8 mouse cellular contexts compared by ENCODE assay signal in the genomic region with DNA sequence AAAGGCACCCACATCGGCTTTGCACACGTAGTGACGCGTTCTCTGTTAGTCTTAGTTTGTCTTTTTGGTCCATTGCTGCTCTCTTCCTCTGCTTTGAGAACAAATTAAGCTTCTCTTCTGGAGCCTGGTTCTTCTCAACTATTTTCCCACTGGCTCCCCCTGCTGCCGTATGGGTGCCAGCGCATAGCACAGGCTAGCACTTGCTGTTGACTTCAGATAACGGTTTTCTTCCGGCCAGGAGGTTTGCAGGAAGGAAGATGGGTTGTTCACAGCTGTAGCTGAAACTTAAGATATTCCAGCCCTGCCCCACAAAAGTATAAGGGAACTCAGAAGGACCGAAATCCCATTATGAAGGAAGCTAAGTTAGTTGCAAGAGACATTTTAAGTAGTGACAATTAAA.
DNase-seq lines count a peak whose midpoint lies in the region; ATAC-seq and TF ChIP-seq lines count a peak whose summit lies in the region.

No protein-coding gene starts in this region.

- H3K79me2 ChIP-seq in C2C12 (ENCODE audit: control insufficient read depth, insufficient read depth): peaks cover 11% of the 10 kb centered on the region
- 0 out of 2 replicates have a peak, but pooled peaks cover 3% of the 10 kb centered on the region for H3K79me2 ChIP-seq in MEL (ENCODE audit: control insufficient read depth, insufficient read depth, low read length, poor library complexity)

- peak overlapping the region; percentile 43; the same call in 1 of the 2 replicates for H3K9ac ChIP-seq in MEL (ENCODE audit: control insufficient read depth, low read depth, low read length, poor library complexity, severe bottlenecking)
- H3K9ac ChIP-seq in liver, embryonic 14.5 days (replicated peaks): no peak overlapping the region

- TF ChIP-seq RAD21 in MEL (IDR thresholded peaks at IDR 0.05; ENCODE audit: low read depth, low read length): peak; percentile 53

- no peaks in the 10 kb centered on the region for H3K9me3 ChIP-seq in MEL (replicated peaks; ENCODE audit: insufficient read depth, low read length)
- no peaks in the 10 kb centered on the region for H3K9me3 ChIP-seq in liver, embryonic 14.5 days (ENCODE audit: control insufficient read depth, low read length)

- 7% methylated on average over 9 of the region's 9 CpGs for WGBS in liver, embryonic 14.5 days (ENCODE audit: insufficient replicate concordance)

- H3K27me3 ChIP-seq in C2C12 (ENCODE audit: control insufficient read depth, insufficient read depth, insufficient read length): no peaks in the 10 kb centered on the region
- no peaks in the 10 kb centered on the region for H3K27me3 ChIP-seq in MEL (ENCODE audit: control insufficient read depth in 1 of 2, insufficient read depth in 2 of 2, low read length in 2 of 2)
- peaks cover 7% of the 10 kb centered on the region for H3K27me3 ChIP-seq in liver, embryonic 14.5 days (ENCODE audit: control insufficient read depth, insufficient read depth, low read length)

- no peak overlapping the region for H3K4me3 ChIP-seq in C2C12 (ENCODE audit: insufficient read depth, poor library complexity, severe bottlenecking)
- H3K4me3 ChIP-seq in MEL (ENCODE audit: control insufficient read depth in 1 of 2, insufficient read depth in 1 of 2, low read depth in 2 of 2, low read length in 2 of 2): peak overlapping the region; percentile 20 to 27; a peak in 3 of 4 replicates
- H3K4me3 ChIP-seq in gastrocnemius, adult 2 months: peak overlapping the region; percentile 95
- no peak overlapping the region for H3K4me3 ChIP-seq in liver, embryonic 14.5 days (ENCODE audit: insufficient read depth in 1 of 2, low read depth in 2 of 2, low read length in 2 of 2)

- H3K36me3 ChIP-seq in C2C12 (ENCODE audit: control insufficient read depth, insufficient read depth) (no peaks in the 10 kb centered on the region), MEL (ENCODE audit: control insufficient read depth in 1 of 2, insufficient read depth in 2 of 2, low read length in 2 of 2) (peaks cover 0 to 14% of the 10 kb centered on the region in 2 experiments; a peak in 3 of 4 replicates)
- H3K36me3 ChIP-seq in liver, embryonic 14.5 days (replicated peaks; ENCODE audit: control insufficient read depth, insufficient read depth, low read depth): no peaks in the 10 kb centered on the region

- H3K27ac ChIP-seq in MEL (ENCODE audit: control insufficient read depth, low read depth, low read length): peak overlapping the region; percentile 67
- H3K27ac ChIP-seq in gastrocnemius, adult 2 months: peak overlapping the region; percentile 97
- H3K27ac ChIP-seq in liver, embryonic 14.5 days: no peak overlapping the region

- intact Hi-C loops in gastrocnemius, adult 2 months (cut with DNase I): loop anchor here (2.0 to 10.0 kb wide), 2 partner anchors 129 to 283 kb away; no protein-coding TSS in a partner anchor

- peak; percentile 82 for ATAC-seq in liver, embryonic 14.5 days (ENCODE audit: insufficient read depth)

- peak overlapping the region; percentile 28; the same call in 1 of the 2 replicates for H3K4me2 ChIP-seq in liver, embryonic 14.5 days (ENCODE audit: low read depth)

- H3ac ChIP-seq in C2C12 (ENCODE audit: control insufficient read depth, insufficient read length, low read depth): no peak overlapping the region

- no peak for TF ChIP-seq POLR2A in MEL (IDR thresholded peaks at IDR 0.05; ENCODE audit: control insufficient read depth in 1 of 2, insufficient read depth in 1 of 2, low read depth in 1 of 2, low read length in 2 of 2, poor library complexity in 1 of 2)

- peak; percentile 95 for DNase-seq in MEL (ENCODE audit: low read depth, low spot score)
- peak; percentile 62 for DNase-seq in cerebellum, adult 11 months
- DNase-seq in gastrocnemius, adult 2 months: peak; percentile 85
- peak; percentile 74 to 84 for DNase-seq in kidney, postnatal 25 days
- peak; percentile 75 to 80 (median 76) for DNase-seq in liver, embryonic 14.5 days (ENCODE audit: low read depth in 3 of 3, low spot score in 3 of 3)
- peak; percentile 73 for DNase-seq in right cerebral cortex, postnatal 14 days
- peak; percentile 58 for DNase-seq in yolk sac, embryonic 10.5 days (ENCODE audit: low spot score)

- peaks cover 0 to 9% of the 10 kb centered on the region in 2 experiments; a peak in 2 of 4 replicates for H3K4me1 ChIP-seq in MEL (ENCODE audit: control insufficient read depth in 1 of 2, insufficient read depth in 2 of 2, low read length in 2 of 2)
- H3K4me1 ChIP-seq in liver, embryonic 14.5 days (replicated peaks; ENCODE audit: control insufficient read depth in 2 of 2, insufficient read depth in 2 of 2, low read length in 1 of 2): peaks cover 5% of the 10 kb centered on the region in 2 experiments

- TF ChIP-seq EP300 in MEL (IDR thresholded peaks at IDR 0.05; ENCODE audit: low read depth in 1 of 2, low read length in 2 of 2): peak; percentile 67 to 80
- peak; percentile 81 for TF ChIP-seq EP300 in liver, embryonic 14.5 days (IDR thresholded peaks at IDR 0.05; ENCODE audit: low read depth)

- peaks cover 3% of the 10 kb centered on the region for H3K79me3 ChIP-seq in C2C12 (ENCODE audit: low read depth)

- TF ChIP-seq CTCF in C2C12 (IDR thresholded peaks at IDR 0.05; ENCODE audit: control insufficient read depth, insufficient read depth, insufficient read length) (peak; percentile 10), MEL (IDR thresholded peaks at IDR 0.05 in 2 of 3, conservative IDR thresholded peaks at IDR 0.05 in 1 of 3; ENCODE audit: control insufficient read depth in 1 of 3, insufficient read depth in 1 of 3, low read depth in 2 of 3, low read length in 3 of 3, poor library complexity in 1 of 3, severe bottlenecking in 1 of 3) (peak; percentile 67 to 81 (median 75))
- peak; percentile 89 for TF ChIP-seq CTCF in gastrocnemius, adult 2 months (IDR thresholded peaks at IDR 0.05)
- peak; percentile 88 for TF ChIP-seq CTCF in liver, embryonic 14.5 days (IDR thresholded peaks at IDR 0.05; ENCODE audit: low read depth)

TF ChIP-seq in C2C12, 6 proteins besides CTCF, POLR2A, EP300 and RAD21:
- no peak for TF ChIP-seq MYOD1 (IDR thresholded peaks at IDR 0.05; ENCODE audit: control insufficient read depth, insufficient read length, low read depth)
- TF ChIP-seq MYOG (IDR thresholded peaks at IDR 0.05; ENCODE audit: control insufficient read depth, extremely low read depth, insufficient read length): no peak
- TF ChIP-seq MAX (IDR thresholded peaks at IDR 0.05): no peak
- no peak for TF ChIP-seq FOSL1 (IDR thresholded peaks at IDR 0.05; ENCODE audit: insufficient read depth, low read length, poor library complexity, severe bottlenecking)
- TF ChIP-seq CEBPB (IDR thresholded peaks at IDR 0.05; ENCODE audit: low read depth): no peak

TF ChIP-seq in MEL, 35 proteins besides CTCF, POLR2A, EP300 and RAD21:
- no peak for TF ChIP-seq JUND (IDR thresholded peaks at IDR 0.05; ENCODE audit: low read depth, low read length)
- TF ChIP-seq USF2 (IDR thresholded peaks at IDR 0.05; ENCODE audit: borderline replicate concordance in 1 of 2, insufficient read depth in 1 of 2, low read depth in 1 of 2, low read length in 2 of 2): no peak
- TF ChIP-seq ETS1 (IDR thresholded peaks at IDR 0.05; ENCODE audit: low read depth, low read length): peak; percentile 85
- no peak for TF ChIP-seq MEF2A (IDR thresholded peaks at IDR 0.05; ENCODE audit: extremely low read depth, insufficient replicate concordance, low read depth, low read length, poor library complexity, severe bottlenecking)
- no peak for TF ChIP-seq USF1 (IDR thresholded peaks at IDR 0.05; ENCODE audit: low read depth, low read length)
- TF ChIP-seq SMC3 (IDR thresholded peaks at IDR 0.05; ENCODE audit: low read depth, low read length): peak; percentile 78
- no peak for TF ChIP-seq MXI1 (IDR thresholded peaks at IDR 0.05; ENCODE audit: low read depth, low read length)
- peak; percentile 67 for TF ChIP-seq GATA1 (IDR thresholded peaks at IDR 0.05; ENCODE audit: low read depth, low read length)
- 0 out of 2 replicates have a peak, but pooled peaks have one; percentile 40 for TF ChIP-seq HCFC1 (IDR thresholded peaks at IDR 0.05; ENCODE audit: low read depth, low read length)
- TF ChIP-seq TBP (IDR thresholded peaks at IDR 0.05; ENCODE audit: low read depth, low read length): 0 out of 2 replicates have a peak, but pooled peaks have one; percentile 25
- peak; percentile 56 for TF ChIP-seq TAL1 (IDR thresholded peaks at IDR 0.05; ENCODE audit: low read length)
- TF ChIP-seq TCF12 (IDR thresholded peaks at IDR 0.05; ENCODE audit: low read depth, low read length): peak; percentile 81
- TF ChIP-seq ZKSCAN1 (IDR thresholded peaks at IDR 0.05; ENCODE audit: low read depth, low read length): peak; percentile 98
- no peak for TF ChIP-seq MAX (IDR thresholded peaks at IDR 0.05; ENCODE audit: low read length)
- TF ChIP-seq MYB (IDR thresholded peaks at IDR 0.05; ENCODE audit: low read depth, low read length): peak; percentile 71
- peak; percentile 45 for TF ChIP-seq ZC3H11A (IDR thresholded peaks at IDR 0.05; ENCODE audit: low read depth, low read length)
- TF ChIP-seq E2F4 (IDR thresholded peaks at IDR 0.05; ENCODE audit: borderline replicate concordance, low read depth, low read length): no peak
- TF ChIP-seq MAZ (IDR thresholded peaks at IDR 0.05; ENCODE audit: low read depth, low read length): no peak; the same call in 1 of the 2 replicates
- peak; percentile 35; the same call in 1 of the 2 replicates for TF ChIP-seq ELF1 (IDR thresholded peaks at IDR 0.05; ENCODE audit: low read depth, low read length)
- TF ChIP-seq MYC (IDR thresholded peaks at IDR 0.05; ENCODE audit: low read depth, low read length): 0 out of 2 replicates have a peak, but pooled peaks have one; percentile 5
- TF ChIP-seq SIN3A (IDR thresholded peaks at IDR 0.05; ENCODE audit: low read length): peak; percentile 68

Comparison
In these comparisons a context has a peak if more than half of its experiments do, and no peak if none do; other contexts are left out.
1. H3K4me3 ChIP-seq: peak in MEL (2 of 2) and gastrocnemius, adult 2 months (single experiment); none in C2C12 (single experiment) and liver, embryonic 14.5 days (0 of 2).
2. CTCF ChIP-seq: peak in every context shown above with its lines; median percentile 89 in gastrocnemius, adult 2 months; 88 in liver, embryonic 14.5 days; 75 in MEL; 10 in C2C12.
3. Peak in every context shown above with its lines, with median percentiles within 50 percentile points of each other: DNase-seq.